Mouse (Mus musculus) activated CD4-positive, CD25-positive, alpha-beta regulatory T cell (primary cell): ENCODE data around the gene Dgkk. TPM values are rescaled to one million over a fixed set of nuclear protein-coding genes. Genes with fewer than 3 reads are reported as not detected.

Experiments used
- polyA plus RNA-seq, 2 experiments: library from polyadenylated mRNA; unstranded; fragments of 100-300 nt; shearing (Covaris generic); gene quantifications; one replicate each; pipeline ENCODE4 v1.2.1; 2017

Dgkk gene
- under 1 TPM in 1 of 2 experiments, not detected in 1; 0.09 TPM for polyA plus RNA-seq

GRCm38 (mm10) chrX:6779006-6779405, at the start of gene Dgkk:
Gene Dgkk, plus strand, starts transcription at chrX:6779306.

